In genomic region chr9:106156921-106157622, GRCm38 (mm10) we compare ENCODE assay signal across 10 mouse cellular contexts. TPM values are rescaled to one million over a fixed set of nuclear protein-coding genes. Genes with fewer than 3 reads are reported as not detected.
DNase-seq lines count a peak whose midpoint lies in the region; ATAC-seq and TF ChIP-seq lines count a peak whose summit lies in the region.
"Had no signal": no experiment of that assay in that cellular context is flagged by ENCODE, and none has a peak within 500 bp of the region (broad histone marks: within the 10 kb centered on the region; RNA-seq: fewer than 3 reads in every experiment).

No protein-coding gene starts in this region.

- no peak overlapping the region for H3K27ac ChIP-seq in neural tube, embryonic 11.5 days (ENCODE audit: low read depth, low read length)
- H3K27ac ChIP-seq in neural tube, embryonic 15.5 days (replicated peaks), result no peak overlapping the region
- peak overlapping the region; percentile 59; the same call in 1 of the 2 replicates for H3K27ac ChIP-seq in liver, embryonic 12.5 days
- H3K27ac ChIP-seq in lung, postnatal 0 days (ENCODE audit: low read length), result no peak overlapping the region

- no peaks in the 10 kb centered on the region for H3K9me3 ChIP-seq in erythroblast, embryonic 14.5 days (ENCODE audit: control insufficient read depth, low read length)
- no peaks in the 10 kb centered on the region for H3K9me3 ChIP-seq in neural tube, embryonic 11.5 days (ENCODE audit: control insufficient read depth, low read length)
- H3K9me3 ChIP-seq in neural tube, embryonic 15.5 days (replicated peaks), result no peaks in the 10 kb centered on the region
- no peaks in the 10 kb centered on the region for H3K9me3 ChIP-seq in liver, embryonic 12.5 days (replicated peaks)
- no peaks in the 10 kb centered on the region for H3K9me3 ChIP-seq in lung, postnatal 0 days (ENCODE audit: low read length)
- H3K9me3 ChIP-seq: G1E had no signal

- TF ChIP-seq EP300 in lung, postnatal 0 days (IDR thresholded peaks at IDR 0.05), result no peak

- TF ChIP-seq CTCF in lung, postnatal 0 days (IDR thresholded peaks at IDR 0.05), result no peak; the same call in 1 of the 2 replicates

- peaks cover 5% of the 10 kb centered on the region; the same call in 1 of the 2 replicates for H3K36me3 ChIP-seq in erythroblast, embryonic 14.5 days (ENCODE audit: control insufficient read depth)
- no peaks in the 10 kb centered on the region for H3K36me3 ChIP-seq in neural tube, embryonic 11.5 days (ENCODE audit: control insufficient read depth, insufficient read depth, low read length)
- peaks cover 18% of the 10 kb centered on the region; the same call in 1 of the 2 replicates for H3K36me3 ChIP-seq in neural tube, embryonic 15.5 days
- no peaks in the 10 kb centered on the region for H3K36me3 ChIP-seq in liver, embryonic 12.5 days
- H3K36me3 ChIP-seq in lung, postnatal 0 days (ENCODE audit: insufficient read depth, low read length), result no peaks in the 10 kb centered on the region

- H3K4me3 ChIP-seq in erythroblast, embryonic 14.5 days (replicated peaks), result peak overlapping the region; percentile 49
- no peak overlapping the region for H3K4me3 ChIP-seq in neural tube, embryonic 11.5 days (ENCODE audit: low read depth, low read length)
- H3K4me3 ChIP-seq in neural tube, embryonic 15.5 days (replicated peaks), result no peak overlapping the region
- H3K4me3 ChIP-seq in liver, embryonic 12.5 days, result peak overlapping the region; percentile 32
- no peak overlapping the region for H3K4me3 ChIP-seq in lung, postnatal 0 days (ENCODE audit: low read depth, low read length)

- ATAC-seq in erythroblast, adult 5-6 weeks (replicated peaks; ENCODE audit: low FRiP score, poor library complexity, severe bottlenecking), result no peak
- 0 out of 2 replicates have a peak, but pooled peaks have one; percentile 17 for ATAC-seq in neural tube, embryonic 11.5 days (ENCODE audit: insufficient read depth, low FRiP score, low TSS enrichment)
- no peak for ATAC-seq in neural tube, embryonic 15.5 days (ENCODE audit: low FRiP score)
- no peak; the same call in 1 of the 2 replicates for ATAC-seq in liver, embryonic 12.5 days
- ATAC-seq in lung, postnatal 0 days, result no peak
- ATAC-seq: activated CD4-positive, CD25-positive, alpha-beta regulatory T cell, adult 4 months had no signal

- no peak for DNase-seq in neural tube, embryonic 11.5 days (ENCODE audit: low spot score)
- DNase-seq in yolk sac, embryonic 10.5 days (ENCODE audit: low spot score), result peak; percentile 55
- DNase-seq in lung, postnatal 0 days (ENCODE audit: low spot score), result no peak
- DNase-seq in gastrocnemius, postnatal 25 days, result no peak

- WGBS in neural tube, embryonic 11.5 days, result 80% methylated on average over 21 of the region's 21 CpGs
- WGBS in neural tube, embryonic 15.5 days, result 78% methylated on average over 21 of the region's 21 CpGs
- 75% methylated on average over 21 of the region's 21 CpGs for WGBS in liver, embryonic 12.5 days (ENCODE audit: insufficient replicate concordance)
- 83% methylated on average over 19 of the region's 21 CpGs for WGBS in lung, postnatal 0 days

- no peak overlapping the region for H3K9ac ChIP-seq in neural tube, embryonic 11.5 days (ENCODE audit: low read length)
- no peak overlapping the region for H3K9ac ChIP-seq in neural tube, embryonic 15.5 days (replicated peaks)
- 0 out of 2 replicates have a peak overlapping the region, but pooled peaks have one; percentile 42 for H3K9ac ChIP-seq in liver, embryonic 12.5 days
- no peak overlapping the region for H3K9ac ChIP-seq in lung, postnatal 0 days (replicated peaks; ENCODE audit: low read depth)

- no peak overlapping the region for H3K4me2 ChIP-seq in neural tube, embryonic 11.5 days (ENCODE audit: low read depth)
- no peak overlapping the region for H3K4me2 ChIP-seq in neural tube, embryonic 15.5 days
- H3K4me2 ChIP-seq in liver, embryonic 12.5 days, result peak overlapping the region; percentile 46
- no peak overlapping the region for H3K4me2 ChIP-seq in lung, postnatal 0 days (replicated peaks; ENCODE audit: low read depth, low read length)

- peaks cover 24% of the 10 kb centered on the region for H3K4me1 ChIP-seq in erythroblast, embryonic 14.5 days (ENCODE audit: control insufficient read depth)
- 0 out of 2 replicates have a peak, but pooled peaks cover 3% of the 10 kb centered on the region for H3K4me1 ChIP-seq in neural tube, embryonic 11.5 days (ENCODE audit: control insufficient read depth, insufficient read depth, low read length)
- peaks cover 32% of the 10 kb centered on the region for H3K4me1 ChIP-seq in neural tube, embryonic 15.5 days
- H3K4me1 ChIP-seq in liver, embryonic 12.5 days, result peaks cover 12% of the 10 kb centered on the region
- H3K4me1 ChIP-seq in lung, postnatal 0 days (ENCODE audit: insufficient read depth, low read depth, low read length), result no peaks in the 10 kb centered on the region

- no peaks in the 10 kb centered on the region for H3K27me3 ChIP-seq in erythroblast, embryonic 14.5 days (ENCODE audit: control insufficient read depth)
- no peaks in the 10 kb centered on the region for H3K27me3 ChIP-seq in neural tube, embryonic 11.5 days (ENCODE audit: control insufficient read depth, insufficient read depth, low read length)
- H3K27me3 ChIP-seq in neural tube, embryonic 15.5 days (replicated peaks), result no peaks in the 10 kb centered on the region
- peaks cover 4% of the 10 kb centered on the region for H3K27me3 ChIP-seq in liver, embryonic 12.5 days (replicated peaks)
- no peaks in the 10 kb centered on the region for H3K27me3 ChIP-seq in lung, postnatal 0 days (replicated peaks; ENCODE audit: insufficient read depth, low read length)

RNA-seq across cellular contexts. Expression of gene Glyctk, which starts 0.9 kb away (rescaled TPM):
- 0.04 and 0.07 TPM in 2 replicates for polyA plus RNA-seq in erythroblast, embryonic 14.5 days (2012)
- total RNA-seq in erythroblast, adult 5-6 weeks (2015; ENCODE audit: low replicate concordance), result 0.84 TPM in 1 of 2 replicates, not detected in the other
- 0.60 TPM in 1 of 2 replicates, not detected in the other for total RNA-seq in erythroblast, adult 5-6 weeks (2017; ENCODE audit: low replicate concordance)
- polyA plus RNA-seq in neural tube, embryonic 11.5 days (2014; fragmentation: Nextera tagmentation; extraction: Ambion mirVana), result 3.1 and 3.4 TPM in 2 replicates
- 2.3 and 2.7 TPM in 2 replicates for polyA plus RNA-seq in neural tube, embryonic 15.5 days (2015; fragmentation: Nextera tagmentation; extraction: Ambion mirVana)
- 14.1 and 15.7 TPM in 2 replicates for polyA plus RNA-seq in liver, embryonic 12.5 days (2016; fragmentation: Nextera tagmentation; extraction: Ambion mirVana)
- polyA plus RNA-seq in lung, postnatal 0 days (2015; fragmentation: Nextera tagmentation; extraction: Ambion mirVana), result 0.67 and 0.71 TPM in 2 replicates
- under 1 TPM; 0.38 to 0.56 TPM for total RNA-seq in gastrocnemius, postnatal 25 days (2021)

RNA-seq across cellular contexts. Expression of gene Wdr82, which starts 13.7 kb away (rescaled TPM):
- polyA plus RNA-seq in erythroblast, embryonic 14.5 days (2012), result 0.41 and 0.51 TPM in 2 replicates
- total RNA-seq in erythroblast, adult 5-6 weeks (2015; ENCODE audit: low replicate concordance), result 16.5 and 18.6 TPM in 2 replicates
- total RNA-seq in erythroblast, adult 5-6 weeks (2017; ENCODE audit: low replicate concordance), result 19.7 and 23.3 TPM in 2 replicates
- 25.2 and 26.2 TPM in 2 replicates for polyA plus RNA-seq in neural tube, embryonic 11.5 days (2014; fragmentation: Nextera tagmentation; extraction: Ambion mirVana)
- polyA plus RNA-seq in neural tube, embryonic 15.5 days (2015; fragmentation: Nextera tagmentation; extraction: Ambion mirVana), result 28.6 and 32.1 TPM in 2 replicates
- polyA plus RNA-seq in liver, embryonic 12.5 days (2016; fragmentation: Nextera tagmentation; extraction: Ambion mirVana), result 11.5 and 11.8 TPM in 2 replicates
- polyA plus RNA-seq in lung, postnatal 0 days (2015; fragmentation: Nextera tagmentation; extraction: Ambion mirVana), result 11.3 and 13.2 TPM in 2 replicates
- total RNA-seq in gastrocnemius, postnatal 25 days (2021), result 10 to 100 TPM; 22.4 to 24.3 TPM

RNA-seq across cellular contexts. Expression of gene Ppm1m, which starts 42.5 kb away (rescaled TPM):
- polyA plus RNA-seq in erythroblast, embryonic 14.5 days (2012), result 0.33 and 0.45 TPM in 2 replicates
- 6.9 and 11.7 TPM in 2 replicates for total RNA-seq in erythroblast, adult 5-6 weeks (2015; ENCODE audit: low replicate concordance)
- 9.0 and 17.0 TPM in 2 replicates for total RNA-seq in erythroblast, adult 5-6 weeks (2017; ENCODE audit: low replicate concordance)
- 30.3 and 33.4 TPM in 2 replicates for polyA plus RNA-seq in neural tube, embryonic 11.5 days (2014; fragmentation: Nextera tagmentation; extraction: Ambion mirVana)
- 16.9 and 20.5 TPM in 2 replicates for polyA plus RNA-seq in neural tube, embryonic 15.5 days (2015; fragmentation: Nextera tagmentation; extraction: Ambion mirVana)
- 17.0 and 17.8 TPM in 2 replicates for polyA plus RNA-seq in liver, embryonic 12.5 days (2016; fragmentation: Nextera tagmentation; extraction: Ambion mirVana)
- polyA plus RNA-seq in lung, postnatal 0 days (2015; fragmentation: Nextera tagmentation; extraction: Ambion mirVana), result 33.4 and 37.2 TPM in 2 replicates
- total RNA-seq in gastrocnemius, postnatal 25 days (2021), result 1 to 10 TPM; 2.6 to 4.7 TPM

RNA-seq across cellular contexts. Expression of gene Twf2, which starts 45.8 kb away (rescaled TPM):
- polyA plus RNA-seq in erythroblast, embryonic 14.5 days (2012), result 0.48 and 0.87 TPM in 2 replicates
- total RNA-seq in erythroblast, adult 5-6 weeks (2015; ENCODE audit: low replicate concordance), result 11.7 and 20.5 TPM in 2 replicates
- total RNA-seq in erythroblast, adult 5-6 weeks (2017; ENCODE audit: low replicate concordance), result 18.5 and 25.8 TPM in 2 replicates
- polyA plus RNA-seq in neural tube, embryonic 11.5 days (2014; fragmentation: Nextera tagmentation; extraction: Ambion mirVana), result 62.1 and 63.9 TPM in 2 replicates
- 48.1 and 58.2 TPM in 2 replicates for polyA plus RNA-seq in neural tube, embryonic 15.5 days (2015; fragmentation: Nextera tagmentation; extraction: Ambion mirVana)
- 34.7 and 35.9 TPM in 2 replicates for polyA plus RNA-seq in liver, embryonic 12.5 days (2016; fragmentation: Nextera tagmentation; extraction: Ambion mirVana)
- polyA plus RNA-seq in lung, postnatal 0 days (2015; fragmentation: Nextera tagmentation; extraction: Ambion mirVana), result 64.2 and 64.6 TPM in 2 replicates
- 100 to 1,000 TPM in 1 of 2 experiments, 10 to 100 TPM in 1; 95.6 to 126 TPM for total RNA-seq in gastrocnemius, postnatal 25 days (2021)

Comparison
In these comparisons a context has a peak if more than half of its experiments do, and no peak if none do; other contexts are left out.
1. H3K4me3 ChIP-seq: peak in erythroblast, embryonic 14.5 days (single experiment) and liver, embryonic 12.5 days (single experiment); none in neural tube, embryonic 11.5 days (single experiment), neural tube, embryonic 15.5 days (single experiment) and lung, postnatal 0 days (single experiment).
2. RNA of gene Ppm1m, which starts 42.5 kb away (polyA plus RNA-seq): 33.4 to 37.2 TPM in lung, postnatal 0 days, 30.3 to 33.4 TPM in neural tube, embryonic 11.5 days, 17.0 to 17.8 TPM in liver, embryonic 12.5 days and 16.9 to 20.5 TPM in neural tube, embryonic 15.5 days; 0.33 to 0.45 TPM in erythroblast, embryonic 14.5 days; every median in the first group is over 10 times any median in the second.